Mouse (Mus musculus): Measurements from ENCODE around the gene Myh2.

- TF ChIP-seq POLR2A (IDR thresholded peaks at IDR 0.05; ENCODE audit: insufficient read depth, low read depth, low read length), result no peak
- no peak for TF ChIP-seq EP300 (IDR thresholded peaks at IDR 0.05; ENCODE audit: insufficient read depth, low read depth, low read length)
- TF ChIP-seq CTCF (IDR thresholded peaks at IDR 0.05), result no peak
Measured at GRCm38 (mm10) chr11:67160131-67160530, 10.7 kb upstream of the Myh2 start.

All from heart, adult 2 months (tissue).